Mouse (Mus musculus): ENCODE results near the gene Adcy5. TPM values are rescaled to one million over a fixed set of nuclear protein-coding genes. Genes with fewer than 3 reads are reported as not detected.
A peak's percentile ranks its signal among the peaks of the same experiment; 100 is the strongest.

Adcy5 gene
- polyA plus RNA-seq, 2 experiments, result 0.10 to 0.32 TPM

DNA sequence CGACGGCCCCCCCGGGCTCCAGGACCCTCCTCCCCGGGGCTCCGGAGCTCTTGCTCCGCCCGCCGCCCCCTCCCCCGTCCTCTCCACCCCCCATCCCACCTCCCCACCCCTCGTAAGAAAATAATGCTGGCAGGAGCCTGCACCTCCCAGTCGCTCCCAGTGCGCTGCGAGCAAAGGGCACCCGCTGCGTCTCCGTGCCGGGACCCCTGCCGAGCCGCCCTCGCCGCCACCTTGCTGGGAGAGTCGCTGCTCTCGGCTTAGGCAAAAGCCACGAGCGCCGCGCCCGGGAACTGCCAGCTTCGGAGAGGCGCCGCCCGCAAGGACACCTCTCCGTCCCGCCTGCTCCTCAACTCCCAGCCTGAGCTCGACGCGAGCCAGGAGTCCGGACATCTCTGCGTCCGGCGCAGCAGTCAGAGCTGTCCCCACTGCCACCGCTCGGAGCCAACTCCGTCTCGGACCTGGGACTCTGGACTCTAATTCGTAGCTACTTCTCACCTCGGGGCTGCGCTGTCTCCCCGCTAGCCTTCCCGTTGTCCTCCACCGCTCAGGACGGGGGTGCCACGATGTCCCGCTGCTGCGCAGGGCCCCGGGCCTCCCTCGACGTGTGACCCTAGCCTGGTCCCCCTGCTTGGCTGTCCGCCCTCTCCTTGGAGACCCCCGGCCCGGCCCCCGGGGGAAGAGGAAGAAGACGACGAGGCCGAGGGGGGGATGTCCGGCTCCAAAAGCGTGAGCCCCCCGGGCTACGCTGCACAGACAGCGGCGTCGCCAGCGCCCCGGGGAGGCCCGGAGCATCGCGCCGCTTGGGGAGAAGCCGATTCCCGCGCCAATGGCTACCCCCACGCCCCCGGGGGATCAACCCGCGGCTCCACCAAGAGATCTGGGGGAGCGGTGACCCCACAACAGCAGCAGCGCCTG, 971 bp downstream of the Adcy5 start:
- H3K36me3 ChIP-seq (replicated peaks; ENCODE audit: control insufficient read depth, insufficient read depth, low read depth), result no peaks in the 10 kb centered on the region
- H3K27me3 ChIP-seq (ENCODE audit: control insufficient read depth, insufficient read depth, low read length), result peaks cover 65% of the 10 kb centered on the region
- 2% methylated on average over 87 of the region's 87 CpGs for WGBS (ENCODE audit: insufficient replicate concordance)
- H3K9ac ChIP-seq (replicated peaks), result no peak overlapping the region
- no peak for TF ChIP-seq EP300 (IDR thresholded peaks at IDR 0.05; ENCODE audit: low read depth)
- peak; percentile 12; the same call in 1 of the 2 replicates for TF ChIP-seq CTCF (IDR thresholded peaks at IDR 0.05; ENCODE audit: low read depth)
- no peak for DNase-seq (ENCODE audit: low read depth in 3 of 3, low spot score in 3 of 3)
- peak overlapping the region in 1 of 2 experiments; percentile 27; a peak in 2 of 4 replicates for H3K4me3 ChIP-seq (ENCODE audit: insufficient read depth in 1 of 2, low read depth in 2 of 2, low read length in 2 of 2)
- H3K4me2 ChIP-seq (ENCODE audit: low read depth), result peak overlapping the region; percentile 51
- H3K9me3 ChIP-seq (ENCODE audit: control insufficient read depth, low read length), result no peaks in the 10 kb centered on the region
- ATAC-seq (ENCODE audit: insufficient read depth), result no peak; the same call in 1 of the 2 replicates
- H3K4me1 ChIP-seq (replicated peaks; ENCODE audit: control insufficient read depth in 2 of 2, insufficient read depth in 2 of 2, low read length in 1 of 2), result no peaks in the 10 kb centered on the region
- H3K27ac ChIP-seq, result no peak overlapping the region

DNA sequence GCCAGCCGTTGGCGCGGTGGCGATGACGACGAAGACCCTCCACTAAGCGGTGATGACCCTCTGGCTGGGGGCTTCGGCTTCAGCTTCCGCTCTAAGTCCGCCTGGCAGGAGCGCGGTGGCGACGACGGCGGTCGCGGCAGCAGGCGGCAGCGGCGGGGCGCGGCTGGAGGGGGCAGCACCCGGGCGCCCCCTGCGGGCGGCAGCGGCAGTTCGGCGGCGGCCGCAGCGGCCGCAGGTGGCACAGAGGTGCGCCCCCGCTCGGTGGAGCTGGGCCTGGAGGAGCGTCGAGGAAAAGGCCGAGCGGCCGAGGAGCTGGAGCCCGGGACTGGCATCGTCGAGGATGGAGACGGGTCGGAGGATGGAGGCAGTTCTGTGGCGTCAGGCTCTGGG, 1.6 kb downstream of the Adcy5 start:
- no peak overlapping the region for H3K9ac ChIP-seq (replicated peaks)
- WGBS (ENCODE audit: insufficient replicate concordance), result 2% methylated on average over 33 of the region's 48 CpGs
- ATAC-seq (ENCODE audit: insufficient read depth) (no peak), DNase-seq (ENCODE audit: low read depth in 3 of 3, low spot score in 3 of 3) (no peak)
- H3K27me3 ChIP-seq (ENCODE audit: control insufficient read depth, insufficient read depth, low read length), result peaks cover 64% of the 10 kb centered on the region
- no peaks in the 10 kb centered on the region for H3K9me3 ChIP-seq (ENCODE audit: control insufficient read depth, low read length)
- H3K36me3 ChIP-seq (replicated peaks; ENCODE audit: control insufficient read depth, insufficient read depth, low read depth), result no peaks in the 10 kb centered on the region
- H3K27ac ChIP-seq, result no peak overlapping the region
- H3K4me1 ChIP-seq (replicated peaks; ENCODE audit: control insufficient read depth in 2 of 2, insufficient read depth in 2 of 2, low read length in 1 of 2), result no peaks in the 10 kb centered on the region
- TF ChIP-seq EP300 (IDR thresholded peaks at IDR 0.05; ENCODE audit: low read depth) (no peak), CTCF (IDR thresholded peaks at IDR 0.05; ENCODE audit: low read depth) (no peak; the same call in 1 of the 2 replicates)
- H3K4me2 ChIP-seq (ENCODE audit: low read depth), result peak overlapping the region; percentile 51
- H3K4me3 ChIP-seq (ENCODE audit: insufficient read depth in 1 of 2, low read depth in 2 of 2, low read length in 2 of 2), result peak overlapping the region in 1 of 2 experiments; percentile 27; a peak in 1 of 4 replicates

DNA sequence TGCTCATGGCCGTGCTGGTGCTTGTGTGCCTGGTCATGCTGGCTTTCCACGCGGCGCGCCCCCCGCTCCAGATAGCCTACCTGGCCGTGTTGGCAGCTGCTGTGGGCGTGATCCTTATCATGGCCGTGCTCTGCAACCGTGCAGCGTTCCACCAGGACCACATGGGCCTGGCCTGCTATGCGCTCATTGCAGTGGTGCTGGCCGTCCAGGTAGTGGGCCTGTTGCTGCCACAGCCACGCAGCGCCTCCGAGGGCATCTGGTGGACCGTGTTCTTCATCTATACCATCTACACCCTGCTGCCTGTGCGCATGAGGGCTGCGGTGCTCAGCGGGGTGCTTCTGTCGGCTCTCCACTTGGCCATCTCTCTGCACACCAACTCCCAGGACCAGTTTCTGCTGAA, 2.2 kb downstream of the Adcy5 start:
- Histone ChIP-seq H3K27ac (no peak overlapping the region), H3K4me2 (ENCODE audit: low read depth) (no peak overlapping the region), H3K9ac (replicated peaks) (no peak overlapping the region), H3K9me3 (ENCODE audit: control insufficient read depth, low read length) (no peaks in the 10 kb centered on the region), H3K4me1 (replicated peaks; ENCODE audit: control insufficient read depth in 2 of 2, insufficient read depth in 2 of 2, low read length in 1 of 2) (no peaks in the 10 kb centered on the region), H3K27me3 (ENCODE audit: control insufficient read depth, insufficient read depth, low read length) (peaks cover 59% of the 10 kb centered on the region), H3K36me3 (replicated peaks; ENCODE audit: control insufficient read depth, insufficient read depth, low read depth) (no peaks in the 10 kb centered on the region), H3K4me3 (ENCODE audit: insufficient read depth in 1 of 2, low read depth in 2 of 2, low read length in 2 of 2) (no peak overlapping the region)
- 67% methylated on average over 21 of the region's 21 CpGs for WGBS (ENCODE audit: insufficient replicate concordance)
- TF ChIP-seq CTCF (IDR thresholded peaks at IDR 0.05; ENCODE audit: low read depth), result no peak
- no peak for TF ChIP-seq EP300 (IDR thresholded peaks at IDR 0.05; ENCODE audit: low read depth)
- ATAC-seq (ENCODE audit: insufficient read depth) (no peak), DNase-seq (ENCODE audit: low read depth in 3 of 3, low spot score in 3 of 3) (no peak)

DNA sequence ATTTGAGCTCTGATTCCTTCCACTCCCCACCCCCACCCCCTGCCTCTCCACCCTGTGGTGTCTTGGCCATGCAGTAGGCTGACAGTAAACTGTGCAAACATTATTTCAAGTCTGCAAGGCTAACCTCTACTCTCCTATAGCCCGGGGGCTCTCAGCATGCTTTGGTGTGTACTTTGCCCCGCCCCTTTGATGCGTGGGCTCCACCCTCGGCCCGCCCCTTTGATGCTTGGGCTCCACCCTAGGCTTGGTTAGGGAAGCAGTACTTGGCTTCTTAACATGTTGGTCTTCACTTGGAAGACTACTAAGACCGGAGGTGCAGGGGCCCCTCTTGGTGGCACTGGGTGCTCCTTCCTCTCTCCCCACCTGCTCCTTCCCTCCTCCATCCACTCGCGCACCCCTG, 4.9 kb downstream of the Adcy5 start:
- DNase-seq (ENCODE audit: low read depth in 3 of 3, low spot score in 3 of 3), result no peak
- 41% methylated on average over 8 of the region's 8 CpGs for WGBS (ENCODE audit: insufficient replicate concordance)
- no peak for TF ChIP-seq CTCF (IDR thresholded peaks at IDR 0.05; ENCODE audit: low read depth)
- no peak for TF ChIP-seq EP300 (IDR thresholded peaks at IDR 0.05; ENCODE audit: low read depth)
- Histone ChIP-seq H3K9ac (replicated peaks) (no peak overlapping the region), H3K4me2 (ENCODE audit: low read depth) (no peak overlapping the region), H3K27me3 (ENCODE audit: control insufficient read depth, insufficient read depth, low read length) (peaks cover 34% of the 10 kb centered on the region), H3K4me3 (ENCODE audit: insufficient read depth in 1 of 2, low read depth in 2 of 2, low read length in 2 of 2) (no peak overlapping the region), H3K36me3 (replicated peaks; ENCODE audit: control insufficient read depth, insufficient read depth, low read depth) (no peaks in the 10 kb centered on the region), H3K4me1 (replicated peaks; ENCODE audit: control insufficient read depth in 2 of 2, insufficient read depth in 2 of 2, low read length in 1 of 2) (no peaks in the 10 kb centered on the region), H3K27ac (no peak overlapping the region), H3K9me3 (ENCODE audit: control insufficient read depth, low read length) (no peaks in the 10 kb centered on the region)
- ATAC-seq (ENCODE audit: insufficient read depth), result no peak

DNA sequence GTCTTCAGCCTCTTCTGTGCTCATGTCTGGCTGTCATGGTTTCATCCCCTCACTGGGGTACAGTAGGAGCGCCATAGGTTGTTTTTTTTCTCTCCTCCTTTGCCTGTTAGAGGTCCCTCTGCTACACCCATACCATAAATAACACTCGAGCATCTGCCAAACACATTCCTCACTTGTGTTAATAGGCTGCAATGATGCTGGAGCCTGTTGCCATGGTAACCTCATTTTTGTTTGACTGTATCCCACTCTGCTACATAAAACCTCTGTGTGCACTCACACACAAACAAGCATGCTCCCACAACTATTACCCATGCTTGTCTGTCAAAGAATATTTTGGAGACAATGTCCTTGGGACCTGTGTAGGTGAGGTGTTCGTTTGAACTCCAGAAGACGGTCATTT, 5.3 kb downstream of the Adcy5 start:
- H3K4me2 ChIP-seq (ENCODE audit: low read depth), result no peak overlapping the region
- H3K36me3 ChIP-seq (replicated peaks; ENCODE audit: control insufficient read depth, insufficient read depth, low read depth), result no peaks in the 10 kb centered on the region
- no peak overlapping the region for H3K27ac ChIP-seq
- ATAC-seq (ENCODE audit: insufficient read depth) (no peak), DNase-seq (ENCODE audit: low read depth in 3 of 3, low spot score in 3 of 3) (no peak)
- H3K4me1 ChIP-seq (replicated peaks; ENCODE audit: control insufficient read depth in 2 of 2, insufficient read depth in 2 of 2, low read length in 1 of 2), result no peaks in the 10 kb centered on the region
- 48% methylated on average over 4 of the region's 4 CpGs for WGBS (ENCODE audit: insufficient replicate concordance)
- no peak overlapping the region for H3K4me3 ChIP-seq (ENCODE audit: insufficient read depth in 1 of 2, low read depth in 2 of 2, low read length in 2 of 2)
- H3K27me3 ChIP-seq (ENCODE audit: control insufficient read depth, insufficient read depth, low read length), result peaks cover 30% of the 10 kb centered on the region
- H3K9me3 ChIP-seq (ENCODE audit: control insufficient read depth, low read length), result no peaks in the 10 kb centered on the region
- no peak for TF ChIP-seq CTCF (IDR thresholded peaks at IDR 0.05; ENCODE audit: low read depth)
- TF ChIP-seq EP300 (IDR thresholded peaks at IDR 0.05; ENCODE audit: low read depth), result no peak
- no peak overlapping the region for H3K9ac ChIP-seq (replicated peaks)
